Comparison of ENCODE assay signal across 7 mouse cellular contexts in the genomic region with DNA sequence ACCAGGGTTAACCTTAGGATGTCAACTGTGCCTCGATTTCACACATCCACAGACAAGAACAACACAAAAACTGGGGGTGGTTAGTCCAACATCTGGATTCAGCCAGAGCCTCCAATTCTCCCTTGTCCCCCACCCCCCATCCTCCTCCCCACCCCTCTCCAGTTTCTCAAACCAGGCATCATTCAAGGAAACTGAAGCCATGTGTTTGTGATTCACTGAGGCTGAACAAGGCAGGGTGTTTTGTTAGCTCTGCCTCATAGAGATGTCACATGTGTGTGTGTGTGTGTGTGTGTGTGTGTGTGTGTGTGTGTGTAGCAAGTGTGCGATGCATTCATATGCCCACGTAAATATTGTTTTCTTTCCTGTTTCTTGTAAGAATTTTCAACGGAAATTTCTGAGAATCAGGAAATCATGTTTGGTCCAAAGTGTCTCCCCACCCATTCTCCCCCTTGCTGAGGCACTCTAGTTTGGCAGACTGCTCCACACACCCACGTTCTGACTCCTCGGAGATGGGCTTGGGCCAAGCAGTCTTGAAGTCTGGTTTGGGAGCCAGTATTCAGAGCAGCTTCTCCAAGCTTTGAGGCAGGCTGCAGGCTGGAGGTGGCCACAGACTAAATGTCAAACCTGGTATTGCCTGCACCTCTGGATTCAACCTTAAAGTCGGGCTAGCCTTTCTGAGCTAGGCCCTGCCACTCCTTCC. TPM values are rescaled to one million over a fixed set of nuclear protein-coding genes. Genes with fewer than 3 reads are reported as not detected.
DNase-seq lines count a peak whose midpoint lies in the region; ATAC-seq and TF ChIP-seq lines count a peak whose summit lies in the region.

No protein-coding gene starts in this region.

- H3K9ac ChIP-seq in stomach, embryonic 16.5 days (ENCODE audit: low read length), result no peak overlapping the region

- no peaks in the 10 kb centered on the region for H3K4me1 ChIP-seq in lung, adult 2 months (ENCODE audit: control insufficient read depth, insufficient read depth, low read length)
- no peaks in the 10 kb centered on the region for H3K4me1 ChIP-seq in stomach, embryonic 16.5 days (ENCODE audit: control insufficient read depth, insufficient read depth, low read length)

- peak overlapping the region; percentile 50; the same call in 1 of the 2 replicates for H3K27ac ChIP-seq in stomach, embryonic 16.5 days (ENCODE audit: low read length)

- H3K9me3 ChIP-seq in stomach, embryonic 16.5 days (replicated peaks; ENCODE audit: control insufficient read depth, low read length), result no peaks in the 10 kb centered on the region

- TF ChIP-seq POLR2A in lung, adult 2 months (IDR thresholded peaks at IDR 0.05; ENCODE audit: borderline replicate concordance, extremely low read depth, low read depth, low read length), result no peak

- no peak overlapping the region for H3K4me3 ChIP-seq in lung, adult 2 months (replicated peaks; ENCODE audit: extremely low read depth, low read depth, low read length)
- H3K4me3 ChIP-seq in stomach, embryonic 16.5 days (replicated peaks; ENCODE audit: low read length), result no peak overlapping the region

- WGBS in lung, adult 2 months, result 30% methylated on average over 7 of the region's 7 CpGs
- WGBS in stomach, embryonic 16.5 days, result 46% methylated on average over 7 of the region's 7 CpGs

- H3K27me3 ChIP-seq in stomach, embryonic 16.5 days (ENCODE audit: control insufficient read depth, insufficient read depth, low read length), result no peaks in the 10 kb centered on the region

- peak; percentile 71; the same call in 1 of the 2 replicates for ATAC-seq in stomach, embryonic 16.5 days (ENCODE audit: insufficient read depth, low FRiP score)
- no peak for ATAC-seq in erythroblast, adult 5-6 weeks (replicated peaks; ENCODE audit: low FRiP score, poor library complexity, severe bottlenecking)

- TF ChIP-seq CTCF in lung, adult 2 months (IDR thresholded peaks at IDR 0.05; ENCODE audit: insufficient read depth, low read length), result no peak

- peak; percentile 87 for DNase-seq in adipocyte (ENCODE audit: low spot score)
- DNase-seq in embryo, embryonic 11.5 days (ENCODE audit: low read depth, low spot score), result peak; percentile 17
- DNase-seq in heart, adult 8-10 months (ENCODE audit: low spot score), result peak; percentile 79
- DNase-seq in layer of hippocampus, adult 11-12 months (ENCODE audit: low spot score), result peak; percentile 78
- peak; percentile 20 for DNase-seq in lung, adult 2 months

- no peaks in the 10 kb centered on the region for H3K36me3 ChIP-seq in stomach, embryonic 16.5 days (ENCODE audit: control insufficient read depth, insufficient read depth, low read length)

- no peak overlapping the region for H3K4me2 ChIP-seq in stomach, embryonic 16.5 days (ENCODE audit: low read depth, low read length)

RNA-seq across cellular contexts. Expression of gene Slc1a7, which starts 16.3 kb away (rescaled TPM):
- total RNA-seq in heart, adult 8-10 months (2022), result under 1 TPM in 3 of 4 experiments, not detected in 1; 0.16 to 0.60 (median 0.41) TPM
- polyA plus RNA-seq in lung, adult 2 months (2012; rRNA removed), result 0.39 and 0.48 TPM in 2 replicates
- polyA plus RNA-seq in stomach, embryonic 16.5 days (2015; fragmentation: Nextera tagmentation; extraction: Ambion mirVana), result 0.17 and 0.31 TPM in 2 replicates
- not detected in 2 replicates for total RNA-seq in erythroblast, adult 5-6 weeks (2015; ENCODE audit: low replicate concordance)
- total RNA-seq in erythroblast, adult 5-6 weeks (2017; ENCODE audit: low replicate concordance), result not detected in 2 replicates

Comparison
In these comparisons a context has a peak if more than half of its experiments do, and no peak if none do; other contexts are left out.
1. DNase-seq: peak in every context shown above with its lines; median percentile 87 in adipocyte; 79 in heart, adult 8-10 months; 78 in layer of hippocampus, adult 11-12 months; 20 in lung, adult 2 months; 17 in embryo, embryonic 11.5 days.